Mouse (Mus musculus) forebrain, postnatal 0 days (tissue): ENCODE results near the gene Fggy. TPM values are rescaled to one million over a fixed set of nuclear protein-coding genes. Genes with fewer than 3 reads are reported as not detected.

Source experiments
- ATAC-seq: fragments of 200-750 bp; cut with Nextera tagmentation; 2 replicates; pipeline ENCODE4 v1.8.0; 2017; ENCODE audit warnings: mild to moderate bottlenecking, moderate library complexity
- DNase-seq: peaks from one replicate; pipeline ENCODE4 v3.0.0-alpha.2; 2015
- H3K27ac ChIP-seq: fragments of 300-500 bp; sonication (generic); 2 replicates; pipeline ENCODE4 v1.5.1; 2014; ENCODE audit warnings: low read depth, mild to moderate bottlenecking, antibody characterized with exemption, low read length, moderate library complexity, mixed read lengths
- H3K27me3 ChIP-seq: fragments of 300-500 bp; sonication (generic); 2 replicates; pipeline ENCODE4 v1.6.1; 2014; ENCODE audit warnings: mild to moderate bottlenecking, low read length, mixed read lengths; ENCODE audit not compliant: insufficient read depth
- H3K36me3 ChIP-seq: fragments of 300-500 bp; sonication (generic); 2 replicates; pipeline ENCODE4 v1.6.1; 2014; ENCODE audit warnings: mild to moderate bottlenecking, moderate library complexity; ENCODE audit not compliant: insufficient read depth
- H3K4me1 ChIP-seq: fragments of 300-500 bp; sonication (generic); 2 replicates; pipeline ENCODE4 v1.6.1; 2014; ENCODE audit warnings: antibody characterized with exemption; ENCODE audit not compliant: insufficient read depth
- H3K4me2 ChIP-seq: fragments of 300-500 bp; sonication (generic); 2 replicates; pipeline ENCODE4 v1.6.1; 2014; ENCODE audit warnings: low read depth, mild to moderate bottlenecking, moderate library complexity
- H3K4me3 ChIP-seq: fragments of 300-500 bp; sonication (generic); 2 replicates; pipeline ENCODE4 v1.5.1; 2014; ENCODE audit warnings: low read depth, low read length, mixed read lengths
- H3K9ac ChIP-seq: fragments of 300-500 bp; sonication (generic); 2 replicates; pipeline ENCODE4 v1.6.1; 2014; ENCODE audit warnings: mild to moderate bottlenecking
- H3K9me3 ChIP-seq: fragments of 300-500 bp; sonication (generic); 2 replicates; pipeline ENCODE4 v1.6.1; 2016; ENCODE audit warnings: low read length
- CTCF ChIP-seq: sonication (generic); IDR thresholded peaks from 2 replicates; pipeline ENCODE4 v1.5.1; 2016; ENCODE audit warnings: antibody characterized with exemption, control low read depth, low read depth
- WGBS: fragments of 180-500 bp; shearing (Covaris S2); extraction: QIAGEN DNeasy Blood & Tissue Kit; methylation state at CpG from one replicate; pipeline ENCODE4 v1.1.7; 2014; 5-methylcytosine and 5-hydroxymethylcytosine counted together
- polyA plus RNA-seq: library from polyadenylated mRNA; unstranded; fragments of >200 nt; fragmentation: Nextera tagmentation; extraction: Ambion mirVana; gene quantifications from 2 replicates; pipeline ENCODE4 v1.2.1, GENCODE M21; 2015
- total RNA-seq: library from RNA; depleted of rRNA; stranded (reverse); fragments of >200 nt; gene quantifications from 2 replicates; pipeline ENCODE4 v1.2.3, GENCODE M21; 2014

Fggy gene
- total and polyA plus RNA-seq, 2 experiments from 2014 or later = 4.8 to 4.9 TPM

DNA sequence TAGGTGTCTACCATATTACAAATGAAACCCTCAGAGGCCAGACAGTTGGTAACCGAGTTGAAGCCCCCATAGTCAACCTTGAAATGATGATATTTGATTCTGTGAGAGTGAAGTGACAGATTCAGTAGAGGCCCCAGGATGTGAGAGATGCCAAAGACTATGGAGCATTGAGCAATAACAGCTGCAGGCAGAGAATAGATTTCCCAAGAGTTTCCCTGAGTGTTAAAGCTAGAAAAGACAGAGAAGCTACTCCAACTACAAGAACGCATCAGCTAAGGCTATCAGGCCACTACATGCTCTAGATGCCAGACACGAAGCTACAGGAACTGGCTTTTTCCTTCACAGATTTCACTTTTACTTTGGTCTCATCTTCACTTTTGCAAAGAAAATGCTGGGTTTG, 23.4 kb upstream of the Fggy start:
- Histone ChIP-seq H3K27ac (no peak overlapping the region), H3K4me3 (no peak overlapping the region), H3K9me3 (no peaks in the 10 kb centered on the region), H3K9ac (no peak overlapping the region), H3K4me2 (no peak overlapping the region), H3K4me1 (no peaks in the 10 kb centered on the region), H3K36me3 (no peaks in the 10 kb centered on the region), H3K27me3 (no peaks in the 10 kb centered on the region)
- TF ChIP-seq CTCF = no peak
- ATAC-seq = no peak
- 92% methylated on average over 3 of the region's 3 CpGs for WGBS
- DNase-seq = no peak

DNA sequence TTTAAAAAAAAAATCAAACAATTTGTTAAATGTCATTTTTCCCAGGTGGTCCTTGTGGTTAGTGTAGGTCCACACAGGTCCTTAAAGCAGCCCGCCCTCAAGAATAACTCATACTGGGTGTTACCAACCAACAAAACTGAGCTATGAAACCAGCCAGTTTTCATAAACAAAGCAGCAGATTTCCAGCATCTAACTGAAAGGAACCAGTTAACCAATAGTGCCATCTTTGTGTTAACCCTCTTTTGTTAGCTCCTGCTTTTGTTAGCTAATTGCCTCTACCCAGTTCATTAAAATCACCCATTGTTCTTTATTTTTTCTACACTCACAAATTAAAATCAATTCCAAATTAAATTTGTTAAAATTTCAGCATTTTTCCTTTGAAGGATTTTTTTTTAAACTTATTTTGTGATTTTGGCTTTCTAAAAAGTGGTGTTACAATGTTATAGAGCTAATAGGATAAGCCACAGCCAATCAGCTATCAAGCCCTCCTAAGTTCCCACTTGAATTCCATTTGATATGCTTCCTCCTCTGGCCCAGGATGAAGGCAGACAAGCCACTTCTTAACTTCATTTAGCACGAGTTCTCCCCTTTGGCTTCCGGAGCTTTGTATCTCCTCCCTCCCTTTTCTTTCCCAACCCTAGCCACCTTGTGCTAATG, 15.8 kb upstream of the Fggy start:
- no peaks in the 10 kb centered on the region for H3K36me3 ChIP-seq
- H3K4me3 ChIP-seq = no peak overlapping the region
- 21% methylated on average over 3 of the region's 3 CpGs for WGBS
- no peak overlapping the region for H3K27ac ChIP-seq
- H3K4me1 ChIP-seq = no peaks in the 10 kb centered on the region
- DNase-seq (no peak), ATAC-seq (no peak)
- H3K4me2 ChIP-seq = no peak overlapping the region
- no peaks in the 10 kb centered on the region for H3K27me3 ChIP-seq
- H3K9me3 ChIP-seq = no peaks in the 10 kb centered on the region
- no peak overlapping the region for H3K9ac ChIP-seq
- no peak for TF ChIP-seq CTCF

DNA sequence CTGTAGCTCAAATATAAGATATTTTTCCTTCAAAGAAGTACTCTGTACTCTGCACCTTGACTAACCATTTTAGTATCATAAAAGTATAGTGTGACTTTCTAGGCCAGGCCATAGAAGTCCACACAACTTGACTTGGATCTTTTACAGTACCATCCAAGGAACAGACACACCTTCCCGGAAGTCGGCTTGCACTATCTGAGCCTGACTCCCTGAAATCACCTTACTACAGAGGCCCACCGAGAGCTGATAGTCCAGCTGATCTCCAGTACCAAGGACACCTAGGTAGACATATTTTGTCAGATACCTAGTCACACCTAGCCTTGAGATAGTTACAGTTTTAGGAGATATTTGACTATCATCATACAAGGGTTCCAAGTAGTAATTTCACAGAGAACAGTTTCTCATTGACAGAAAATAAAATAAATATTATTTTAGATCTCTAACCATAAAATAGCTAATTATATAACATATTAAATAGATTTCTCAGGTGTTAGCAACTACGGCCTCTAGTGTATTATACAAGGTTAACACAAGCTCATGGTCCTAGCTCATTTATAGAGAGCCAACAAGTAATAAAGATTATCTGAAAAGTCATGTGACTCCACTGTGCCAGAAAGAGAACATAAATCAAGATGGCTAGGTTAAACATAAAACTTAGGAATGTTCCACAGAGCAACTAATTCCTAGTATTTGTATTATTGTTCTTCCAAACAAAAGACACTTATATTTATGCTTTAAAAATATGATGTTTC, 15.1 kb upstream of the Fggy start:
- Histone ChIP-seq H3K4me3 (no peak overlapping the region), H3K27ac (no peak overlapping the region), H3K36me3 (no peaks in the 10 kb centered on the region), H3K27me3 (no peaks in the 10 kb centered on the region), H3K4me2 (no peak overlapping the region), H3K9ac (no peak overlapping the region), H3K4me1 (no peaks in the 10 kb centered on the region), H3K9me3 (no peaks in the 10 kb centered on the region)
- ATAC-seq (no peak), DNase-seq (no peak)
- WGBS = 93% methylated on average over 4 of the region's 4 CpGs
- no peak for TF ChIP-seq CTCF

DNA sequence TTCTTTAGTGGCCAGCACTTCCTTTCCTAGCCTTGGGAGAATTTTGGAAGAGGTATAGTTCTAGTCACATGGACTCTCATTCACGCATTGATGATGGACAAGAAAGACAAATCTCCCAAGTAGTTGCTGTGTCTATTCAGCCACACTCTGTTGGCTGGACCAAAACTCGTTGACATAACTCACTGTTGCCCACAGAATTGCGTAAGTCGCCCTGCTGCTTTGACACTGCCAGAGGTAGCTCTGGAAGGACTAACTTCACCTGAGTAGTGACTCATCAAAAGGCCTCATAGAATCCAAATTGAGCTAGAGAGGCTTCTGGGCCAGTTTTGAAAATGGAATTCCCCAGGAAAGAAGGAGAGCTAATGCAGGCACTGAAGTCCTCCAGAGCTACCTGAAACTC, 13.8 kb upstream of the Fggy start:
- H3K4me1 ChIP-seq = no peaks in the 10 kb centered on the region
- ATAC-seq = no peak
- H3K27me3 ChIP-seq = no peaks in the 10 kb centered on the region
- no peak overlapping the region for H3K9ac ChIP-seq
- no peak for TF ChIP-seq CTCF
- WGBS = 87% methylated on average over 4 of the region's 4 CpGs
- H3K27ac ChIP-seq = no peak overlapping the region
- no peaks in the 10 kb centered on the region for H3K9me3 ChIP-seq
- no peak for DNase-seq
- no peak overlapping the region for H3K4me2 ChIP-seq
- H3K36me3 ChIP-seq = no peaks in the 10 kb centered on the region
- no peak overlapping the region for H3K4me3 ChIP-seq

DNA sequence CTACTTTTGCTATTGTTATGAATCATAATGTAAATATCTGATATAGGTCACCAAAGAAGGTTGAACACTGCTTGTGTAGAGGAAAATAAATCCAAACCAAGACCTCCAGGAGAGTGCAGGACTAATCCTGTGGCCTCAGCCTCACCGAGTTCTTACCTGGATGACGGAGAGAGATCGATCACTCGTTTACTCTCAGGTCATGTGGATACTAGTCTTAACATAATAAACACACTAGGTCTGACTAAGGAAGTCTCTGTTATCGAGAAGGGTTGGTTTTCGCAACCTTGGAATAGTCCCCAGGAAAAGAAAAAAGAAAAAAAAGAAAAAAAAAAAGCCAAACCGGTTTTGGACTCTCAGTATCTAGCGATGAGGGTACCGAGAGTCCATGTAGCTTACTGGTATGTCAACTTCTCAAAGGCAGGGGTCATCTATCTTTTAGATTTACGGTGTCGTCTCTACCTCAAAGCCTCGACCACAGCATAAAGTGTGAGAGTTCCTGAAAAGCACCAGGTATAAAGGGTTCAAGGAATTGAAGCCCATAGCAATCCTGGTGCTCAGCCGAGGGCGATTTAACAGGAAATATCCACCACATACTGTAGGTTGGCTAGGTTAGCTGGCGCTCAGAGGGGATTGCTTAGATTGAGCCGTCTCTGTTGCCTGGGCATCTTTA, 509 bp upstream of the Fggy start:
- ATAC-seq (no peak), DNase-seq (no peak)
- Histone ChIP-seq H3K36me3 (no peaks in the 10 kb centered on the region), H3K4me3 (peak overlapping the region; percentile 37), H3K27ac (peak overlapping the region; percentile 62; the same call in 1 of the 2 replicates), H3K4me2 (peak overlapping the region; percentile 57), H3K4me1 (no peaks in the 10 kb centered on the region), H3K27me3 (no peaks in the 10 kb centered on the region), H3K9me3 (no peaks in the 10 kb centered on the region), H3K9ac (peak overlapping the region; percentile 38)
- TF ChIP-seq CTCF = no peak
- 40% methylated on average over 16 of the region's 16 CpGs for WGBS

DNA sequence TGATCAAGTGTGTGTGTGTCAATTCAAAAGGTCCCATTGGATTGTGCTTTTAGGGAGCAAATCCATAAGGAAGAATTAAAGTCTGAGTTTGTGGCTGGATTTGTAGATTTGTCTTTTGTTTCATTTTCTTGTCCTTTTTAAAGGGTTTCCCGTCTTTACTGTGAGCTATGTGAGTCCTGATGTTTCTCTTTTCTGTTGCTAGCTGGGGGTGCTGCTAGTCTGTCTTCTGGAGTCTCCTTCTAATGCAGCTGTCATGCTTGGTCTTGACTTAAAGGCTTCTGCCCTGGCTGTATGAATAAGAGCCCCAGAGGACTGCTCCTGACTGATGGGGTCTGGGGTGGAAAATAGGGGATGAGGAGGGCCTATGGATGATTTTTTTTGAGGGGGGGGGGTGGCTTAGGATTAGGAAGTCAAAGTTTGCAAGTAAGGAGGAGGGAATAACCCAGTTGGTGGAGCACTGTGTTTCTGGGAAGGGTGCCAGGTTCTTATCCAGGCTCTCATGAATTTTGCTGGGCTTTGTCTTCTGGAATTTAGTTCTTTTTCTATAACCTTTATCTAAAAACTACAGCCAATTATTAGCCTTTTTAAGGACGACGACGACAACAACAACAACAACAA, 1.1 kb downstream of the Fggy start:
- Histone ChIP-seq H3K4me1 (no peaks in the 10 kb centered on the region), H3K27me3 (no peaks in the 10 kb centered on the region), H3K27ac (0 out of 2 replicates have a peak overlapping the region, but pooled peaks have one; percentile 75), H3K4me3 (no peak overlapping the region), H3K4me2 (no peak overlapping the region), H3K36me3 (no peaks in the 10 kb centered on the region), H3K9ac (no peak overlapping the region), H3K9me3 (no peaks in the 10 kb centered on the region)
- WGBS = 23% methylated on average over 4 of the region's 4 CpGs
- DNase-seq (peak; percentile 37), ATAC-seq (no peak)
- TF ChIP-seq CTCF = no peak
